Mouse (Mus musculus): Measurements from ENCODE around the gene 5730409E04Rik. TPM values are rescaled to one million over a fixed set of nuclear protein-coding genes. Genes with fewer than 3 reads are reported as not detected.

Gene 5730409E04Rik
- under 1 TPM; 0.39 to 0.67 TPM for total RNA-seq (2023)

GRCm38 (mm10) chr4:126609606-126610181 is at the start of gene 5730409E04Rik:
5730409E04Rik (plus strand) TSS chr4:126609818.

Other genes with a start within 250 kb of the 5730409E04Rik start
- gene Ago3, start 180.3 kb upstream of the 5730409E04Rik start, total RNA-seq (2023) = 10 to 100 TPM; 35.8 to 41.6 TPM
- gene Ago1, start 141.2 kb upstream of the 5730409E04Rik start, total RNA-seq (2023) = 10 to 100 TPM; 47.6 to 49.3 TPM
- under 1 TPM; 0.15 to 0.29 TPM for gene Ago4, start 76.3 kb upstream of the 5730409E04Rik start, total RNA-seq (2023)
- 10 to 100 TPM in 1 of 2 experiments, 1 to 10 TPM in 1; 9.8 to 12.2 TPM for gene Clspn, start 52.9 kb upstream of the 5730409E04Rik start, total RNA-seq (2023)
- gene Psmb2, start 67.8 kb downstream of the 5730409E04Rik start, total RNA-seq (2023) = 10 to 100 TPM; 79.0 to 86.3 TPM
- not detected for gene Tfap2e, start 126.4 kb downstream of the 5730409E04Rik start, total RNA-seq (2023)
- gene Ncdn, start 143.6 kb downstream of the 5730409E04Rik start, total RNA-seq (2023) = 10 to 100 TPM; 37.7 to 40.0 TPM
- gene AU040320, start 143.7 kb downstream of the 5730409E04Rik start, total RNA-seq (2023) = 10 to 100 TPM; 53.4 to 60.0 TPM

Measured in T-cell, adult 66 days (primary cell).